Mouse (Mus musculus) neutrophil, adult 5-6 weeks (primary cell): Measurements from ENCODE around the gene Pigb. TPM values are rescaled to one million over a fixed set of nuclear protein-coding genes. Genes with fewer than 3 reads are reported as not detected.
"Not testable (repeated sequence)": the region's sequence is repeated elsewhere in the genome, so short reads cannot be mapped to it uniquely, and the experiment has no call there.

ENCODE experiments used
- ATAC-seq: fragments of 151-379, 151-347 bp; 2 replicates; pipeline ENCODE4 v1.8.0; 2017; ENCODE audit warnings: mild to moderate bottlenecking, moderate TSS enrichment; ENCODE audit not compliant: insufficient number of reproducible peaks, poor library complexity, low FRiP score, severe bottlenecking; ENCODE audit errors: extremely low read depth
- total RNA-seq: library from RNA; stranded (forward); fragments of 200-1000 nt; gene quantifications from 2 replicates; pipeline ENCODE4 v1.2.3, GENCODE M21; 2017

Pigb gene
- 9.6 and 10.8 TPM in 2 replicates for total RNA-seq

GRCm38 (mm10) chr9:73040080-73040479 lies at the start of gene Pigb:
Gene Pigb, minus strand, starts transcription at chr9:73040378.
- ATAC-seq = no peak

GRCm38 (mm10) chr9:73089222-73089920 lies 49.2 kb upstream of the Pigb start:
- ATAC-seq = peak; percentile 84

DNA sequence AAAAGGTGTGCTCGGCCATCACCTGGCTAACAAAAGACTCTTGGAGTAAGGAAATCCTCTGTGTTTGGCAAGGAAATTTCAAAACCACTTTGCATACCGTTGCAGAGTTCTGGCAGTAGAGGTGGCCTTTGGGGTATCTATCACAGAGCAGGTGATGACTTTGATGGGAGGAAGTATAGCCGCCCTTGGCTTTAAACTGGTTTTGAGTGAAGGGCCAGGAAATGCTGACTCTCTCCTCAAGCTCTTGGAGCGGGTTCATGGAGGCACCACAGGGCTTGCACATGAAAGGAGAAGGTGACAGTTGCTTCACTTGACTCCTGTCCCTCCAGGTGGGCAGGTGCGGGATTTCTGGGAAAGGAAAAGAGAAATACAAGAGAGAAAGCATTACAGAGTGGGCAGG lies 47.4 kb upstream of the Pigb start:
- ATAC-seq = no peak

- ATAC-seq = no peak
These were observed 46.9 kb upstream of the Pigb start for GRCm38 (mm10) chr9:73087121-73087520.

- peak; percentile 47 for ATAC-seq
These were observed 45.7 kb upstream of the Pigb start for GRCm38 (mm10) chr9:73085845-73086244.

DNA sequence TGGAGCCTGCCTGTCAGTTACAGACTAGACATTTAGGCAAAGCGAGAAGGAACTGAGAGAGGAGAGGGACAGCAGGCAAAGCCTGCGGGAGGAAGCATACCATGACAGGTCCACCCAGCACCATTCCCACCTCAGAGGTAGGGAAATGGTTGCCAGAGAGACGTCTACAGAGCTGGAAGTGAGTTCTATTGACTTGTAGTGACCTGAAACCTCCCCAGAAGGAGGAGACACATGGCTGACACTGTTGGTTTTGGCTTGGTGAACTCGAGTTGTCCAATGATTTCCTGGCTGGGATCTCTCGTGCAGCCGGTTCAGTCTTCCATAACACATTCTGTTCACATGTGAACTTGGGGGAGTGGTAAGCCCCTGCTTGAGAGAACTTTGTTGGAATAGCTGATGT lies 43.8 kb upstream of the Pigb start:
- no peak for ATAC-seq

DNA sequence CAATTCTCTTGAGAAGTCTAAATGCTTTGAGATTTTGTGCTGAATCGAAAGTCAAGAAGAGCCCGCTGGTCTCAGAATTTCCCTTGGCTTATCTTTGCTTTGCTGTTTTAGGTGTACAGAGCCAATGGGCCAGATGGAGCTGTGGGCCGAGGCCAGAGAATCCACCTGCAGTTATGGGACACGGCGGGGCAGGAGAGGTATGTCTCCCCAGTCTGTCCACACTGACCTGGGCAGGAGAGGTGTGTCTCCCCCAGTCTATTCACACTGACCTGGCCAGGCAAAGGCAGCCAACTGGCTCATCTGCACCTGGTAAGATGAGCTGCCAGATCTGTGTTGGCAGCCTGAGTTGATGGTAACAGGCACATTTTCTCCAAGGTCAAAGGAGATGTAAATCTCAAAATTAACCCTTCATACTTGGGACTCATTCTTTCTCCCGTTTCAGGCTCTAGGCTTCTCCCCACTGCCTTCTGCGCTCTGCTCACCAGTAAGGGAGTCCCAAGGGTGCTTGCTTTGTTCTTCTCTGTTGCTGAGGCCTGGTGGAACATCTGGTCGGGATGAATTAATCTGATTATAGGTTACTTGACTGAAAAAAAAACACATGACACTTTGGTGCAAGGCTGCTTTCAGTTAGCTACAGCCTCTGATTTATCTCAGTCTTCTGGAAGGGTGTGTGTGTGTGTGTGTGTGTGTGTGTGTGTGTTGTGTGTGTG lies 42.3 kb upstream of the Pigb start:
- ATAC-seq = no peak

GRCm38 (mm10) chr9:73079801-73080325 lies 39.7 kb upstream of the Pigb start:
- no peak for ATAC-seq

DNA sequence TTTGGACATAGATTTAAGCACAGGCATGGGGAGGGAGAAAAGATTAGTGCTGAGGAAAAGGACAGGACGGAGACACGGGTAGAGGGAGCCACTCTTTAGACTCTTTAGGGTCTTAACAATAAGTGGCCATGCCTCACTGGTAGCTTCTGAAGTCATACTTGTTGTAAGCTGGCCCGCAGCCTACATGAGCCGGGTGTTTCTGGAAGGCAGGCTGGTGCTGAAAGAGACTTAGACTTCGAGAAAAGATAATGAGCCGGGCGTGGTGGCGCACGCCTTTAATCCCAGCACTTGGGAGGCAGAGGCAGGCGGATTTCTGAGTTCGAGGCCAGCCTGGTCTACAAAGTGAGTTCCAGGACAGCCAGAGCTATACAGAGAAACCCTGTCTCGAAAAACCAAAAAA lies 39.2 kb upstream of the Pigb start:
- not testable (repeated sequence) for ATAC-seq

DNA sequence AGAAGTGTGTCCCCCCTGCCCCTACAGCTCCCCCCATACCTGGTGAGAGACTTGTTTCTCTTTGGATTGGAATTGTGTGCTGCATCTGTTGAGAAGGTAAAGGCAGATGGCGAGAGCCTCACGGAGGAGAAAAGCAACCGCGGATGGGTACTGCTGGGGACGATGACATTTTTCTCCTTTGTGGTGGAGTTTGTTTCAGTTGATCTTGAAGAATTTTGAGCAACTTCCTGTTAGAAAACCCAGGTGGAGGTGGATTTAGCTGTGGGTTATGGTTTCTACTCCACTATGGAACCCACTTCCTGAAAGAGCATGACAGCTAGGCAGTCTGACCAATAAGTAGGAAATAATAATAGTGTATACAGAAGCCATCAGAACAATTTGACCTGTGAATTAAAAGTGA lies 33.0 kb upstream of the Pigb start:
- 0 out of 2 replicates have a peak, but pooled peaks have one; percentile 22 for ATAC-seq

DNA sequence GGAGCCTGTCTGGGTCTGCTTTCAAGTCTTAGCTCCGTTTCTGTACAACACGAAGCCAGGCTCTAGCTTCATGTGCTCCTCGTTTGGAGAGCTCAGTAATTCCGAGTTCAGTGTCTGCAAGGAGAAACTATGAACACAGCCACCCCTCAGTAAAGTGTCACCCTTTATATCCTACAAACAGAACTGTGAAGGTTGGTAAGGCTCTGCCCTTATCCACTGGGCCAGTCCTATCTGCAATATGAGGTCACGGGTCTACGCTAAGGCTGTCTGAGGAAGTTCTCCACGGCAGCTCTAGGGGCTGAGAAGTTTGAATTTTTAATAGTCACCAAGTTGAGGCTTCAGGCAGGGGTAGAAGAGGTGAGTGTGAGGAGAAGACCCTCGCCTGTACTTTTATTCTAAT lies 32.2 kb upstream of the Pigb start:
- 0 out of 2 replicates have a peak, but pooled peaks have one; percentile 30 for ATAC-seq

- ATAC-seq = no peak
These were observed 30.9 kb upstream of the Pigb start for GRCm38 (mm10) chr9:73070971-73071659.

DNA sequence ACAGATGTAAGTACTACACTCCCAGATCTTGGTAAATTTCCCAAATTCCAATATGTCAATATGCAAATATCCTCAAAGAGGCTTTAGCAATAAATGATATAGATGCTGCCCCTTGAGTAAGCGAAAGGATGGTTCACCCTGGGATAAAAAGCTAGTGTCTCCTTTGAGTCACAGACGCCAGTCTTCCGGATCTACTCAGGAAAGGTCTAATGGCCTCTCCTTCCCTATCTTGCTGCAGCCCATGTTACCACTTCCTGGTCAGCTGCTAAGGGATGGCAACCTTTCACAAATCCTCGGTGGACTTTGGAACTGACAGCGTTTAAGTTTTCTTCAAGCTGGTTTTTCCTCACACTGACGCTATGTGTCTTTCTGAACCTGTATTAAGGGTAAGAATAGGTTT lies 28.5 kb upstream of the Pigb start:
- ATAC-seq = no peak

DNA sequence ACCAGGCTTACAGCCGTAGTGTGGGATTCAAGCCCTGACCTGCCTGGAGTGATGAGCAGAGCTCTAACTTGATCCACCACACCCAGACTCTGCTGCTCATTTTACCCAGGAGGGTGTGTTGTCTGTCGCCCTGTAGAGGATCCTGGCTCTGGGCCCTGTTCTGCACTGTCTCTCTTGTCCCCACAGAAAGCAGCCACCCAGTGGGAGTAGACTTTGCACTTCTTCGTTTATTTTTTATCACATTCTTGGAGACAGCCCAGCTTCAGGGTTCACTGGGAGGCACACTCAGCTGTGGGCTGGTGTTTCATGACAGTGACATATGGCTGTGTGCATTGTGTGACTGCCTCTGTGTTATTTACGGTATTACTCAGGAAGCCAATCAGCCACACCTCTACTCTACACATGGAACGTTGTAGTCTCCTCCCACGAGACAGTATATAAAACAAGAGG lies 28.1 kb upstream of the Pigb start:
- ATAC-seq = no peak

GRCm38 (mm10) chr9:73067086-73067485 lies 26.9 kb upstream of the Pigb start:
- no peak for ATAC-seq

DNA sequence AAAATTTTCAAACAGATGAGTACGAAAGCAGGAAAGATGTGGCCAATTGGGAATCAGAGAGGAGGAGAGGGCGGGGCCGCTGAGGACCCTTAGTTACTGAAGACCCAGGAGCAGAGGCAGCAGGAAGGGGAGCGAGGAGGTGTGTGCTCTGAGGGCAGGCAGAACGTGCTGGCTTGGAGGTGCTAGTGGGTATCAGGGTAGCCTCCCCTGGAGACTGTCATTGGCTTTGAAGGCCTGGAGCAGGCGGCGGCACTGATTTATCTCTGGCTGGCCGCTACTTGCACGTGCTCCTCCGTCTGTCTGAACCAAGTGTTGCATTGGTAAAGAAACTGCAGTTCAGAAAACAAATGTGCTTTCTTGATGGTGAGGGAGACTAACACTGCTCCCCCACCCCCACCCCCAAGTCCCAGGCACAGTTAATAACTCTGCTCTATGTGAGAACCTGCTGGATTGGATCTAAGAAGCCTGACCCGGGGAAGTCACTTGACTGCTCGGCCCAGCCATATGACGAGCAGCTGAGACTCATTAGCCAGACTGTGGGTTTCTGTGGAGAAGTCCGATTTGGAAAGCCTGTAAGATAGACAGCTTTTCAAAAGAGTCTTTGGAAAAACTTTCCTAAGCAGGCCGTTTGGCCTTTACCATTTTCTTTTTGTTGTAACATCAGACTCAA lies 23.6 kb upstream of the Pigb start:
- ATAC-seq = no peak

DNA sequence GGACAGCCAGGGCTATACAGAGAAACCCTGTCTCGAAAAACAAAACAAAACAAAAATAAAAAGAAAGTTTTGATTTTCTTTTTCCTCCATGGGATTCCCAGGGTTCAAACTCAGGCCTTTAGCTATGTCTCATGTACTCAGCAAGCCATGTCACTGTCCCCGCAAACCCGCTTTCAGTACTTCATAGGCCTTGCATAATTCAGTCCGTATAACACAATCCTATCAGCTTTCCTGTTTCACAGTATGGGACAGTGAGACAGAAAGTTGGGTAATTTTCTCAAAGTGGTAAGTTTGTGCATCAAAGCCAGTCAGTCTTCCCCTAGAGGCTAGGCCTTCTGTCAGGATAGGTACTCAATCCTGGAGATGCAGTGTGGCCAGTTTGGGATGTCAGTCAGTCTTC lies 19.0 kb upstream of the Pigb start:
- ATAC-seq = no peak

DNA sequence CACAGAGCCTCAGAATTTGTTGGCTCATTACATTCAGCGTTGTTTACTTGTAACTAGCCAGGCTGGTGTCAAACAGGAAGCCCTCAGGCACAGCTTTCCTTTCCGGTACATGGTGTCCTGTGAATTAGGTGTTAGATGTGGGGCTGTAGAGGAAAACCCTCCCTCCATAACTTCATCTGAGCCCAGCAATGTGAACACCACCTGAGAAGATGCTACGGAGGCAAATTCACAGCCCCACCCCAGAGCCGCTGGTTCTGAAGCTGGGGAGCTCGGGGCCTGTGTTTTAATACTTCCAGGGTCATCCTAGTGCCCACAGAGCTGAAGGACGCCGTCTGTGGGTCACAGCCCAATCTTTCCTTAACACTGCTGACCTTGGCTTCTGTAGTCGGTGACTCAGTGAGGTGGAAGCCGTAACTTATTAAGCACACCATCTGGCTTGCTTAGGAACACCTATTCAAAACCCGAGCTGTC lies 15.3 kb upstream of the Pigb start:
- ATAC-seq = no peak

DNA sequence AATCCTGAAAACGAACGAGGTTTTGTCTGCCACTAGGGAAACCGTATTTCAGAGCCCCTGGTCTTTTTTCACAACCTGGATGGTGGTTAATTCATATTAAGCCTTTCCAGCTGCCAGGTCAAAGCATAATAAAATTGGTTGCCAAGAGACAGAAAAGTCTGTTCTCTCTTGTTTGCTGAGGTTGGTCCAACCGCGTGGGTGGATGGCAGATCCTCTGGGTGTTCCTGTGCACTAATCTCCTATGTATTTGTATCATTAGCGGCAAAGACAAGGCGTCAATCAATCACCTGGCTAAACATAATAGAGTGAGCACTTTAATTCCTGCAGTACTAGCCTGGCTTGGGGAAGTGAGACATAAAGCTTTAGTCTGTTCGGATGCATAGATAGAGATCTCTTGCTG lies 10.4 kb upstream of the Pigb start:
- no peak for ATAC-seq
